Mouse (Mus musculus) midbrain, embryonic 13.5 days (tissue): ENCODE measurements around the gene Lman1l. TPM values are rescaled to one million over a fixed set of nuclear protein-coding genes. Genes with fewer than 3 reads are reported as not detected.
A peak's percentile ranks its signal among the peaks of the same experiment; 100 is the strongest.

Experiments
- ATAC-seq: fragments of 200-750 bp; cut with Nextera tagmentation; 2 replicates; pipeline ENCODE4 v1.8.0; 2017; ENCODE audit warnings: mild to moderate bottlenecking, moderate TSS enrichment, moderate library complexity
- H3K27ac ChIP-seq: fragments of 300-500 bp; sonication (generic); 2 replicates; pipeline ENCODE4 v1.5.1; 2015; ENCODE audit warnings: inconsistent platforms, mild to moderate bottlenecking, moderate library complexity
- H3K27me3 ChIP-seq: fragments of 300-500 bp; sonication (generic); 2 replicates; pipeline ENCODE4 v1.6.1; 2015; ENCODE audit warnings: mild to moderate bottlenecking, inconsistent platforms
- H3K36me3 ChIP-seq: fragments of 300-500 bp; sonication (generic); 2 replicates; pipeline ENCODE4 v1.6.1; 2015; ENCODE audit warnings: mild to moderate bottlenecking, inconsistent platforms
- H3K4me1 ChIP-seq: fragments of 300-500 bp; sonication (generic); replicated peaks from 2 replicates; pipeline ENCODE4 v1.6.1; 2015; ENCODE audit warnings: inconsistent platforms
- H3K4me2 ChIP-seq: fragments of 300-500 bp; sonication (generic); replicated peaks from 2 replicates; pipeline ENCODE4 v1.6.1; 2015; ENCODE audit warnings: moderate library complexity, mild to moderate bottlenecking, inconsistent platforms
- H3K4me3 ChIP-seq: fragments of 300-500 bp; sonication (generic); replicated peaks from 2 replicates; pipeline ENCODE4 v1.5.1; 2015; ENCODE audit warnings: mild to moderate bottlenecking, inconsistent platforms
- H3K9ac ChIP-seq: fragments of 300-500 bp; sonication (generic); replicated peaks from 2 replicates; pipeline ENCODE4 v1.6.1; 2015; ENCODE audit warnings: mild to moderate bottlenecking, inconsistent platforms
- H3K9me3 ChIP-seq: fragments of 300-500 bp; sonication (generic); 2 replicates; pipeline ENCODE4 v1.6.1; 2016; ENCODE audit warnings: mild to moderate bottlenecking, inconsistent platforms
- WGBS: fragments of 180-500 bp; shearing (Covaris S2); methylation state at CpG from one replicate; pipeline ENCODE4 v1.1.7; 2015; 5-methylcytosine and 5-hydroxymethylcytosine counted together
- polyA plus RNA-seq: library from polyadenylated mRNA; unstranded; fragments of >200 nt; fragmentation: Nextera tagmentation; extraction: Ambion mirVana; gene quantifications from 2 replicates; pipeline ENCODE4 v1.2.1, GENCODE M21; 2015

Gene Lman1l
- polyA plus RNA-seq, 1 experiment from 2014 or later, result not detected

DNA sequence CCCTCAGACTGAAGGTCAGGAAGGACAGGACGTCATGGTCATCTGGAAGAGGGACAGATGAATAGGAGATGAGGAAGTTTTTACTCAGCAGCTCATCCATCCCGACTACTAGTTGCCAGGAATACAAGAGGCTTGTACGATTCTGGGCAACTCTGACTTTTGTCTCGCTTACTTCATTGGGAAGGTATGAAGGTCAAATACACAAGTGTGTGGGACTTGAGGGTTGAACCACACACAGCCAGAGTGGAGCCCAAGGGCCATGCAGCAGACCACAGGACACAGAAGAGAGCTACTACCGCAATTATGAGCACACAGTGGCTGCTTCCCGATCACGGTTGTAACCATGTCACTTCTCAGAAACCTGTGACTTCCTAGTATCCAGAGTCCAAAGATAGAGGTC, 8.0 kb downstream of the Lman1l start:
- Histone ChIP-seq H3K4me2 (no peak overlapping the region), H3K27ac (no peak overlapping the region), H3K9ac (no peak overlapping the region), H3K4me3 (no peak overlapping the region), H3K4me1 (peaks cover 12% of the 10 kb centered on the region), H3K36me3 (no peaks in the 10 kb centered on the region), H3K27me3 (peaks cover 6% of the 10 kb centered on the region; the same call in 1 of the 2 replicates), H3K9me3 (no peaks in the 10 kb centered on the region)
- 88% methylated on average over 7 of the region's 7 CpGs for WGBS
- ATAC-seq, result no peak

DNA sequence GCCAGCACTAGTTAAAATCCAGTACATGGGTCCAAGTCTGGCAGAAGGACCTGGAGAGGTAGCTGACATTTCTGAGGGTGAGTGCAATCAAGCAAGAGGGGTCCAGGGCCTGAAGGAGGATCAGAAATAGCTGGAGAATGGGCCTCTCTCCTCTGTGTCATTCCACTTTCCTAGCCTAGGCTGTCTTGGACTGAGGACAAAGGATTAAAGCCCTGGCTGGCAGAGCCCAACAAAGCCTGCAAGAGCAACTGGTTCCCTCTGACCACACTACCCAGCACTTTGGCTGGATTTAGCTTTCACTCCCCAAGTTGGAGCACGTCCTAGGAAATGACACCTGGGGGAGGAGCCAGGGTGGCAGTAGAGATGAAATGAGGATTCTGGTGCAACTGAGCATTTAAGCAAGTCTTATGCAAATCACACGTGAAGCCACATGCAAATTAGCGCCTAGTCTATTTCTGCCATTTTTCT, 10.2 kb downstream of the Lman1l start:
- Histone ChIP-seq H3K36me3 (no peaks in the 10 kb centered on the region), H3K27me3 (peaks cover 24% of the 10 kb centered on the region), H3K9me3 (no peaks in the 10 kb centered on the region), H3K4me2 (no peak overlapping the region), H3K9ac (no peak overlapping the region), H3K4me3 (no peak overlapping the region), H3K27ac (no peak overlapping the region), H3K4me1 (peaks cover 29% of the 10 kb centered on the region)
- ATAC-seq, result no peak
- whole genome bisulfite sequencing, result 50% methylated on average over 3 of the region's 3 CpGs

DNA sequence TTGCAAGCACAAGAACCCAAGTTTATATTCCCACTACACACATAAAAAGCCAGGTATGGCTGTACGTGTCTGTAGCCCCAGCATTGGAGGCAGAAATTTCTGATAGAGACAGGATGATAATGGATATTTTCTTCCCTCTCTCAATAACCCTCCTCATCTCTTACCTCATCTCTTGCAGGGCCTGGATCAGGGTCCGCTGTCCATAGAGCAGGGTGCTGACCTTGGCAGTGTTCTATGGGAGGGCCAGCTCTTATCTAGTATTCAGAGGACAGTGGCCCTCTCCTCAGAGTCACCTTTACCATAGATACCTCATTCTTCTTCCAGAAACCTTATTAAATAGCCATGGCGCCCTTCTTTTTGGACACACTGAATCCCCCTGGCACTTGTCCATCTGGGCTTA, 10.8 kb downstream of the Lman1l start:
- Histone ChIP-seq H3K4me2 (no peak overlapping the region), H3K9ac (no peak overlapping the region), H3K27ac (no peak overlapping the region), H3K4me3 (no peak overlapping the region), H3K9me3 (no peaks in the 10 kb centered on the region), H3K4me1 (peaks cover 33% of the 10 kb centered on the region), H3K27me3 (peaks cover 28% of the 10 kb centered on the region), H3K36me3 (no peaks in the 10 kb centered on the region)
- WGBS, result 64% methylated on average over 3 of the region's 3 CpGs
- ATAC-seq, result no peak

- Histone ChIP-seq H3K9ac (0 out of 2 replicates have a peak within 1 kb of the TSS, but pooled peaks have one; percentile 28), H3K4me1 (peaks cover 34% of the 10 kb centered on the region), H3K9me3 (no peaks in the 10 kb centered on the region), H3K4me3 (no peak within 1 kb of the TSS; the same call in 1 of the 2 replicates), H3K27ac (no peak within 1 kb of the TSS), H3K4me2 (peak within 1 kb of the TSS; percentile 49), H3K36me3 (no peaks in the 10 kb centered on the region), H3K27me3 (peaks cover 39% of the 10 kb centered on the region)
- WGBS, result 5% methylated on average over 24 of the region's 24 CpGs
- ATAC-seq, result peak; percentile 65
Observed at GRCm38 (mm10) chr9:57606139-57606851, 14.3 kb downstream of the Lman1l start, which contains the start of gene Cplx3. Gene Cplx3, minus strand, starts transcription at chr9:57606281.

- Histone ChIP-seq H3K9ac (no peak overlapping the region), H3K4me1 (peaks cover 36% of the 10 kb centered on the region), H3K4me2 (peak overlapping the region; percentile 49; the same call in 1 of the 2 replicates), H3K27me3 (peaks cover 39% of the 10 kb centered on the region), H3K4me3 (no peak overlapping the region), H3K9me3 (no peaks in the 10 kb centered on the region), H3K27ac (no peak overlapping the region), H3K36me3 (no peaks in the 10 kb centered on the region)
- peak; percentile 55 for ATAC-seq
- WGBS, result 7% methylated on average over 9 of the region's 9 CpGs
Observed at GRCm38 (mm10) chr9:57605503-57605902, 15.1 kb downstream of the Lman1l start.

GRCm38 (mm10) chr9:57604875-57605274, 15.7 kb downstream of the Lman1l start:
- ATAC-seq, result no peak
- WGBS, result 66% methylated on average over 4 of the region's 4 CpGs

GRCm38 (mm10) chr9:57602098-57602497, 18.5 kb downstream of the Lman1l start:
- Histone ChIP-seq H3K36me3 (no peaks in the 10 kb centered on the region), H3K4me3 (no peak overlapping the region), H3K9ac (no peak overlapping the region), H3K4me2 (no peak overlapping the region), H3K27ac (no peak overlapping the region), H3K27me3 (peaks cover 31% of the 10 kb centered on the region), H3K9me3 (no peaks in the 10 kb centered on the region), H3K4me1 (peaks cover 62% of the 10 kb centered on the region)
- WGBS, result 80% methylated on average over 8 of the region's 8 CpGs
- no peak for ATAC-seq

More at GRCm38 (mm10) chr9:57604875-57605274, 15.7 kb downstream of the Lman1l start:
- peaks cover 39% of the 10 kb centered on the region for H3K27me3 ChIP-seq
- H3K4me2 ChIP-seq, result no peak overlapping the region
- H3K4me1 ChIP-seq, result peaks cover 36% of the 10 kb centered on the region
- no peak overlapping the region for H3K9ac ChIP-seq
- H3K27ac ChIP-seq, result no peak overlapping the region
- H3K9me3 ChIP-seq, result no peaks in the 10 kb centered on the region
- H3K36me3 ChIP-seq, result no peaks in the 10 kb centered on the region
- no peak overlapping the region for H3K4me3 ChIP-seq

DNA sequence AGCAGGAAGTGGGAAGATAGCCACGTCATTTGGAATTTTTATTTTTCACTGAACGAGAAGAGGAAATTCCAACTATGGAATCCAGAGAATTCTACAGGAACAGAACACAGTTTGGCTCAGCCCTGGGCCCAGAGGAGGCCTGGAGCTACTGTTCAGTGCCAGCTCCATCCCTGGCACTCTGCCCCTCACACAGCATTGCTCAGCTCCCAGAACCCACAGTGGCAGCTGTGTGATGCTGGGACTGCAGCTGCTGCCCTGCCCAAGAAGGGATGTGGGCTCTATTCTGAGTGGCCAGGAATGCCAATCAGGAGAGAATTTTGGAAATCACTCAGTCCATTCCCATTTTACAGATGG, 19.2 kb downstream of the Lman1l start:
- H3K27me3 ChIP-seq, result peaks cover 24% of the 10 kb centered on the region
- H3K4me3 ChIP-seq, result no peak overlapping the region
- H3K36me3 ChIP-seq, result no peaks in the 10 kb centered on the region
- no peak overlapping the region for H3K27ac ChIP-seq
- H3K9me3 ChIP-seq, result no peaks in the 10 kb centered on the region
- H3K4me1 ChIP-seq, result peaks cover 55% of the 10 kb centered on the region
- H3K4me2 ChIP-seq, result no peak overlapping the region
- no peak for ATAC-seq
- H3K9ac ChIP-seq, result no peak overlapping the region
- 75% methylated on average over 2 of the region's 2 CpGs for WGBS

GRCm38 (mm10) chr9:57600620-57601352, 19.8 kb downstream of the Lman1l start:
- peaks cover 49% of the 10 kb centered on the region for H3K4me1 ChIP-seq
- no peak overlapping the region for H3K9ac ChIP-seq
- 0 out of 2 replicates have a peak, but pooled peaks have one; percentile 27 for ATAC-seq
- H3K9me3 ChIP-seq, result no peaks in the 10 kb centered on the region
- 10% methylated on average over 3 of the region's 3 CpGs for WGBS
- H3K36me3 ChIP-seq, result no peaks in the 10 kb centered on the region
- no peak overlapping the region for H3K27ac ChIP-seq
- H3K4me3 ChIP-seq, result no peak overlapping the region
- no peak overlapping the region for H3K4me2 ChIP-seq
- peaks cover 20% of the 10 kb centered on the region for H3K27me3 ChIP-seq

DNA sequence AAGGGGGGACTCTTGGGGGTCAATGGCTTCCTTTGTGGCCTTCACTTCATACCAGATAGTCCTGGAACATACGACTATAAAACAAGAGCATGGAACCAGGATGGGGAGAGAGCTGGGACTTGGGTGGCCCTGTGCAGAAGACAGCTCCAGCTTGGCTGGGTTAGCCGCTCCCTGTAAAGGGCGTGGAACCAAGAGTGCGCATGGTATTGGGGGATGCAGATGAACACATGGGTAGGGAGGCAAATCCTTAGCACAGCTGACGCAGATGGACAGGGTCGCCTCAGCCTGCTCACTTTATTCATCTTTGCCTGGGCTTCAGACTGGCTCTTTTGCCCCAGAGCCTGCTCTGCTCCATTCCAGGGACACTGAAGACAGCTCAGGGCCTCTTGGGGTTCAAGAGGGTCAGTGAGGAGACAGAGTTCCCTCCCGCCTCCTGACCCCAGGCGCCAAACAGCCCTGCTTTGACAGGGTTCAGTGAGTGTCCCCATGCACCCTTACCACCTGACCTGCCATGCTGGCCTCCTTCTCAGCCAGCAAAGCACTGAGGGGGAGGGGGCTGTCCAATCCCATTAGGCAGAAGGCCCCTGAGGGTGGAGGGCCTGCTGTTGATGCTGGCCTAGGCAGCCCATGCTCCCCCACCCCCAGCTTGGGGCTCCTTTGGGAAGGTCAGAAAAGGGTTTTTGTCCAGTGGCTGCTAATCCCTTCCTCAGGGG, 21.6 kb downstream of the Lman1l start:
- Histone ChIP-seq H3K4me1 (peaks cover 42% of the 10 kb centered on the region), H3K9ac (no peak overlapping the region; the same call in 1 of the 2 replicates), H3K9me3 (no peaks in the 10 kb centered on the region), H3K36me3 (peaks cover 16% of the 10 kb centered on the region), H3K4me3 (no peak overlapping the region), H3K27ac (peak overlapping the region; percentile 66), H3K4me2 (no peak overlapping the region), H3K27me3 (0 out of 2 replicates have a peak, but pooled peaks cover 4% of the 10 kb centered on the region)
- 28% methylated on average over 8 of the region's 8 CpGs for WGBS
- ATAC-seq, result peak; percentile 53

DNA sequence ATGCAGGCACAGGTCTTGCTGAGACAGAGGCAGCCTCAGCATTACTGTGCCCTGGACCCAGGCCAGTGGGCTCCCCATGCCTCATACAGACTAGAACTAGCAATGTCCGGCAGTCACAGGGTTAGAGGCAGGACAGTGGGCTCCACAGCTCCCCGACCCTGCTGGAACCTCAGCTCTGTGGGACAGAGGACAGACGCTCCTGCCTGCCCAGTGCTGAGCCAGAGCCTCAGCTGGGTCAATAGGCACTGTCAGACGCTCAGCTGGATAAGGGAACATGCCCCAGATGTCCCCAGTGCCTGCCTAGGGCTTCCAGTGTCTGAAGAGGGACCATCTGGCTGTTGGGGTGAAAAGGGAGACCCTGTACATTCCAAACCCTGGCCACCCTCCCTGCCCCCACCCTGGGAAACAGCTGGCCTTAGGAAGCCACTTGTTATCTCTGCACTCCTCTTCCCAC, 22.6 kb downstream of the Lman1l start:
- ATAC-seq, result peak; percentile 28
- 20% methylated on average over 4 of the region's 4 CpGs for WGBS
- no peak overlapping the region for H3K27ac ChIP-seq
- peaks cover 42% of the 10 kb centered on the region for H3K4me1 ChIP-seq
- no peaks in the 10 kb centered on the region for H3K9me3 ChIP-seq
- peaks cover 26% of the 10 kb centered on the region for H3K36me3 ChIP-seq
- H3K4me2 ChIP-seq, result no peak overlapping the region
- H3K9ac ChIP-seq, result no peak overlapping the region
- H3K4me3 ChIP-seq, result no peak overlapping the region
- H3K27me3 ChIP-seq, result no peaks in the 10 kb centered on the region

GRCm38 (mm10) chr9:57597265-57597664, 23.3 kb downstream of the Lman1l start:
- Histone ChIP-seq H3K4me3 (no peak overlapping the region), H3K9ac (no peak overlapping the region), H3K9me3 (no peaks in the 10 kb centered on the region), H3K36me3 (peaks cover 33% of the 10 kb centered on the region), H3K27ac (no peak overlapping the region), H3K4me2 (no peak overlapping the region), H3K27me3 (no peaks in the 10 kb centered on the region), H3K4me1 (peaks cover 42% of the 10 kb centered on the region)
- ATAC-seq, result no peak
- 84% methylated on average over 8 of the region's 8 CpGs for WGBS
